Mouse (Mus musculus): Measurements from ENCODE around the gene Cpn1.

GRCm38 (mm10) chr19:43922963-43923362 is 63.4 kb downstream of the Cpn1 start:
- TF ChIP-seq GATA2 (IDR thresholded peaks at IDR 0.05; ENCODE audit: borderline replicate concordance, low read depth, low read length) (no peak), CTCF (IDR thresholded peaks at IDR 0.05; ENCODE audit: low read depth, low read length) (peak; percentile 33; the same call in 1 of the 2 replicates), GATA1 (IDR thresholded peaks at IDR 0.05; ENCODE audit: borderline replicate concordance, low read length) (no peak), TAL1 (conservative IDR thresholded peaks at IDR 0.05; ENCODE audit: low read depth, low read length) (no peak), POLR2AphosphoS5 (IDR thresholded peaks at IDR 0.05; ENCODE audit: insufficient replicate concordance, low read depth, low read length) (no peak)

Data from G1E (cell line).